Mouse (Mus musculus) left cerebral cortex, adult 8-10 months (tissue): ENCODE measurements around the gene Slc45a2. TPM values are rescaled to one million over a fixed set of nuclear protein-coding genes. Genes with fewer than 3 reads are reported as not detected.

Experiments
- DNase-seq, 2 experiments: peaks; one replicate each; pipeline ENCODE4 v3.0.0; 2022; ENCODE audit warnings: low spot score in 2 of 2
- total RNA-seq, 4 experiments: library from RNA; stranded (reverse); gene quantifications; 2 replicates each; pipeline ENCODE4 v1.2.4; 2022

Slc45a2 gene
- total RNA-seq, 4 experiments from 2014 or later, result not detected

DNA sequence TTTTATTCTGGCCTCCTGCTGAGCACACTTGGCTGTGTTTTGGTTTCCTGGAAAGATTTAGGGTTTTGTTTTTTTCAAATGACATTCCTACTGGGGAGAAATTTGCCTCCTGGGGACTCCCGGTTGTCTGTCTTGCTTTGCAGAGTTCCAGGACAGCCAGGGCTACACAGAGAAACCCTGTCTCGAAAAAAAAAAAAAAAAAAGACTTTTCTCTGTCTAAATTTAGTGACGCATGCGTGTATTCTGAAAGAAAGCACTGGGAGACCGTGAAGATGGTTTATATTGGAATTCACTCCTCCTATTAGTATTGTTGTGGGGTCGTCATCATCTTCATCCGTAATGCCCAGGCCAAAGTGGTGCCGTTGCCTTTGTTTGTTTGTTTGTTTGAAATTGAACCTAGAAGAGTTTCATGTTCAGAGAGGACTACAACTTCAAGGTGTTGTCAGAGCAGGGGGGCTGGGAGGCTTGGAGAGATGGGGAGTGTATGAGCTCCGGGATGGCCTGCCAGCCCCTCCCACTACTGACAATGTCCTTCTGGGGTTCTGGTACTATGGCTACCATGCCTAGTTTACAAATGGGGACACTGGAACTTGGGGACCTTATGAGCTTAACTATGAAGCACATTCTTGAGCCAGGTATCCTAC, 65.1 kb downstream of the Slc45a2 start:
- DNase-seq, result no peak

DNA sequence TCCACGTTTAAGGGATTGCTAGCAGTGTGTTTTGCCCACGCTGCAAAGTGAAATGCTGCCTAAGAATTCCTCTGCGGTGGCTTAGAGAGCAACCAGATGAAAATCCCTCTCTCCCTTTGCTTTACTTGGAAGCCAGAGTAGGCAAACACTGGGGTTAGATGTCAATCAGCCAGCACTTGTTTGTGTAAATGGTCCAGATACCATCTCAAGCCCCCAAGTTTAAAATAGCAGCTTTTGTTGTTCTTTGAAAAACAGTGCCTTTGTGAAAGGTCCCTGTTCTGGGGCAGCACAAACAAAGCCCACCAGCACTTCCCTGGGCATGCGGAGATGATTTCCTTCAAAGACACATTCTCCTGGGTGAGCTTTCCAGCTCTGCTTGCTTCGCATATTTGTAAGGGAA, 65.8 kb downstream of the Slc45a2 start:
- no peak for DNase-seq

DNA sequence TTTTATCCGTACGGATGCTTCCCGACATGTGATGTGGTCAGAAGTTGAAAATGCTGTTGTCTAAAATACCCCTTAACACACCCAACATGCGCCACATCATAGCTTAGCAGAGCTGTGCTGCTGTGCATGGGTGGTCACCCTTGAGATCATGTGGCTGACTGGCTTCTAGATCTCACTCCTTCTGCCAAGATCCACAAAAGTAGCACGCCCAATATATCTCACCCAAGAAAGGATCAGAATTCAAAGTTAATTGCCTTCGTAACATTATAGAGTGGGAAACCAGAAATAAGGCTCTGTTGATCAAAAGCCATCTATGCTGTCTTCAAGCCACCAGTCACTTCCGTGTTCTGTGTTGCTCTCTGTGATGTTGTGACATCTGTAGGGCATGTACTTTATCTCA, 67.4 kb downstream of the Slc45a2 start:
- no peak for DNase-seq

DNA sequence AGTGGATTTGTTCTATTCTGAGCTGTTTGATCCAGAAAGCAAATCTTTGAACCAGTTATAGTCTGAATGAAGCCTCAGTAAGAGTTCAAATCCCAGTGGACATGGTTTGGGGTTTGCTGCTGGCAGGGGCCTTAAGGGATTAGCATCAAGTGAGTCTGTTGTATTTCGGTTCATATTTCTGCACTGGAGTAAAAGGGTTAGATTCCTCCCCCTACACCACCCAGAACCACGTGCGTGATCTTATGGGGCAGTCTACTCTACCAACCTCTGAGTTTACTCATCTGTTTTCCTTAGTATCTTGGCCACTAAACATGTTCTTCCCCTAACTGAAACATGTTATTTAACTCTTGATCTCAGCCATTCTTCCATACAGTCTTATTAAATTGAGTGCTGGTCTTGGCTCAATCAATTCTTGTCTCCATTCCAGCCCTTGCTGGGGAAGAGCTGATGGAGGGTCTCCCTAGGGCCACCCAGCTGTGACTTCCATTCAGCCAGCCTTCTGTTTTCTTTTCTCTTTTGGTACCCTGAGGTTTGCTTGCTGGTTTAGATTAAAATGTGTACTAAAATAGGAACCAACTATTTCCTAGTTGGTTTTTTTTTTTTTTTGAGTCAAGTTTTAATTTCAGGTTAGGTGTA, 75.3 kb downstream of the Slc45a2 start:
- DNase-seq, result no peak

Other genes starting within 250 kb of the Slc45a2 start
- gene C1qtnf3, start 48.4 kb upstream of the Slc45a2 start, total RNA-seq, result under 1 TPM in 1 of 4 experiments, not detected in 3; 0.27 TPM
- gene Amacr, start 19.0 kb upstream of the Slc45a2 start, total RNA-seq, result 10 to 100 TPM in 2 of 4 experiments, 1 to 10 TPM in 2; 8.9 to 14.0 (median 11.3) TPM
- 1 to 10 TPM; 1.8 to 3.2 (median 2.4) TPM for gene Rxfp3, start 37.3 kb downstream of the Slc45a2 start, total RNA-seq
- under 1 TPM; 0.23 to 0.39 (median 0.25) TPM for gene Adamts12, start 64.1 kb downstream of the Slc45a2 start, total RNA-seq